Mouse (Mus musculus) duodenum, adult 2 months (tissue): ENCODE results near the gene Pax7. TPM values are rescaled to one million over a fixed set of nuclear protein-coding genes. Genes with fewer than 3 reads are reported as not detected.

Source experiments
- polyA plus RNA-seq: library from polyadenylated mRNA; depleted of rRNA; stranded (reverse); fragments of >200 nt; gene quantifications from 2 replicates; pipeline ENCODE4 v1.2.3, GENCODE M21; 2012; ENCODE audit warnings: low replicate concordance; rRNA removed

Pax7 gene
- not detected in 2 replicates for polyA plus RNA-seq

DNA sequence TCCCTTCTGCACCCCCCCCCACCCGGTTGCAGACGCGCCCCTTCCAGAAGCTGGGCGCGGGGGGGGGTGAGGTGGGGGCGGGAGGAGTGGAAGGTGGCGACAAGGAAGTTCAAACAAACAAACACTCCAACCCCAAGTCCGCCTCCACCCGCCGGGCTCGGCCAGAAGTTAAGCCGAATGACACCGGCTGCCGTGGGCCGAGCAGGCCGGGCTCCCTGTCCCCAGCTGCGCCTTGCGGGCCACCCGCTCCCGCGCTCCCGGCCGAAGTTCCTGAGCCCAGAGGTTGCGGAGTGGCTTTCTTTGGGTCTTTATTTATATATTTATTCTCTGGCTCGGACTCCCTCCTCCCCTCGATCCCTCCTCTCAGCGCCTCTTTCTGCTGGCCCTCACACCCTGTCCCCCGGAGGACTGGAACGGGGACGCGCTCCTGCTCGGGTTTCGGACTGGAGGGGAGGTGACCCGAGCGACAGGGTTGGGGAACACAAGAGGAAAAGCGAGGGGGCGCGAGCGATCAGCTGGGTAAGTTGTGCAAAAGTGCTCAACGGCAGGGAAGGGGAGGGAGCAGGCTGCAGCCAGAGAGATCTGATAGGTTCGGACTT lies at the start of gene Pax7:
Gene Pax7, minus strand, starts transcription at position 493 of the 599 bp plus-strand sequence.

Other genes with a start within 250 kb of the Pax7 start
- gene Gm21969, start 230.3 kb downstream of the Pax7 start, polyA plus RNA-seq: not detected in 2 replicates
- 30.7 and 153 TPM in 2 replicates for gene Aldh4a1, start 210.7 kb downstream of the Pax7 start, polyA plus RNA-seq
- gene Tas1r2, start 180.0 kb downstream of the Pax7 start, polyA plus RNA-seq: 0.14 and 0.39 TPM in 2 replicates
- gene Klhdc7a, start 134.5 kb upstream of the Pax7 start, polyA plus RNA-seq: 0.62 and 1.8 TPM in 2 replicates